Mouse (Mus musculus) gastrocnemius, postnatal 4 days (tissue): ENCODE measurements around the gene Gtf2a1l. TPM values are rescaled to one million over a fixed set of nuclear protein-coding genes. Genes with fewer than 3 reads are reported as not detected.

Experiments
- total RNA-seq, 2 experiments: library from RNA; stranded (reverse); gene quantifications; 2 replicates each; pipeline ENCODE4 v1.2.3; 2021

Gtf2a1l gene
- total RNA-seq, 2 experiments from 2014 or later: not detected

Other genes starting within 250 kb of the Gtf2a1l start
- 10 to 100 TPM; 22.4 to 24.1 TPM for gene Foxn2, start 227.9 kb upstream of the Gtf2a1l start, total RNA-seq
- gene Ppp1r21, start 138.5 kb upstream of the Gtf2a1l start, total RNA-seq: 10 to 100 TPM; 18.5 to 18.6 TPM
- gene Ston1, start 71.0 kb upstream of the Gtf2a1l start, total RNA-seq: 10 to 100 TPM; 20.4 to 25.6 TPM
- gene Lhcgr, start 123.3 kb downstream of the Gtf2a1l start, total RNA-seq: under 1 TPM; 0.05 to 0.07 TPM